Mouse (Mus musculus) kidney, embryonic 16.5 days (tissue): ENCODE results near the gene Fam57a. TPM values are rescaled to one million over a fixed set of nuclear protein-coding genes. Genes with fewer than 3 reads are reported as not detected.
A peak's percentile ranks its signal among the peaks of the same experiment; 100 is the strongest.

ENCODE experiments used
- ATAC-seq: fragments of 200-750 bp; cut with Nextera tagmentation; 2 replicates; pipeline ENCODE4 v1.8.0; 2017; ENCODE audit warnings: moderate TSS enrichment; ENCODE audit not compliant: low FRiP score, low TSS enrichment
- H3K27ac ChIP-seq: fragments of 300-500 bp; sonication (generic); 2 replicates; pipeline ENCODE4 v1.5.1; 2014; ENCODE audit warnings: low read length
- H3K27me3 ChIP-seq: fragments of 300-500 bp; sonication (generic); 2 replicates; pipeline ENCODE4 v1.6.1; 2014; ENCODE audit warnings: low read length, control low read depth, mixed read lengths; ENCODE audit not compliant: insufficient read depth
- H3K36me3 ChIP-seq: fragments of 300-500 bp; sonication (generic); 2 replicates; pipeline ENCODE4 v1.6.1; 2014; ENCODE audit warnings: low read length, control low read depth, mixed read lengths; ENCODE audit not compliant: insufficient read depth
- H3K4me1 ChIP-seq: fragments of 300-500 bp; sonication (generic); 2 replicates; pipeline ENCODE4 v1.6.1; 2014; ENCODE audit warnings: low read length, control low read depth, mixed read lengths; ENCODE audit not compliant: insufficient read depth
- H3K4me2 ChIP-seq: fragments of 300-500 bp; sonication (generic); replicated peaks from 2 replicates; pipeline ENCODE4 v1.6.1; 2014; ENCODE audit warnings: low read depth, low read length
- H3K4me3 ChIP-seq: fragments of 300-500 bp; sonication (generic); 2 replicates; pipeline ENCODE4 v1.5.1; 2014; ENCODE audit warnings: mild to moderate bottlenecking, low read length
- H3K9ac ChIP-seq: fragments of 300-500 bp; sonication (generic); replicated peaks from 2 replicates; pipeline ENCODE4 v1.6.1; 2014; ENCODE audit warnings: low read length
- H3K9me3 ChIP-seq: fragments of 300-500 bp; sonication (generic); 2 replicates; pipeline ENCODE4 v1.6.1; 2016; ENCODE audit warnings: low read length, control low read depth
- WGBS: fragments of 180-500 bp; shearing (Covaris S2); extraction: QIAGEN DNeasy Blood & Tissue Kit; methylation state at CpG from one replicate; pipeline ENCODE4 v1.1.7; 2014; 5-methylcytosine and 5-hydroxymethylcytosine counted together
- polyA plus RNA-seq: library from polyadenylated mRNA; unstranded; fragments of >200 nt; fragmentation: Nextera tagmentation; extraction: Ambion mirVana; gene quantifications from 2 replicates; pipeline ENCODE4 v1.2.1, GENCODE M21; 2015

Gene Fam57a
- polyA plus RNA-seq, 1 experiment from 2014 or later, result 27.0 TPM

DNA sequence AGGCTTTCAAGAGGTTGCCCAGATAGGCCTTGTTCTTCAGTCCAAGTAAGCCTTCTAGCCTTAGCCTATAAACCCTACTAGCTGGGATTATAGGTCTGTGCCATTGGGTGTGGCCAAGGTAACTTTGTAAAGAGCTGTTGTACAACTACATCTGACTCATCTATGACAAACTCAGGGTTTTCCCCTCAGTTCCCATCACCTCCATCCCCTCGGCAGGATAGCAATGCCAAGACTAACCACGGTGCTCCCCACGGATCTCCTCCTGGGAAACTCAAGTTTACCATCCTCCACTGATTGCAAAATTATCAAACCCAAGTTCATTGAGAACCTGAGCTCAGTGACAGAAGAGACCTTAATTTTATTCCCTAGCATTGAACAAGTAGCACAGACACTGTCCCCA is 56.7 kb downstream of the Fam57a start:
- no peaks in the 10 kb centered on the region for H3K9me3 ChIP-seq
- no peak overlapping the region for H3K9ac ChIP-seq
- H3K4me3 ChIP-seq, result no peak overlapping the region
- no peak overlapping the region for H3K27ac ChIP-seq
- no peaks in the 10 kb centered on the region for H3K4me1 ChIP-seq
- H3K36me3 ChIP-seq, result peaks cover 49% of the 10 kb centered on the region
- H3K27me3 ChIP-seq, result no peaks in the 10 kb centered on the region
- 83% methylated on average over 3 of the region's 3 CpGs for WGBS
- ATAC-seq, result no peak
- H3K4me2 ChIP-seq, result no peak overlapping the region

DNA sequence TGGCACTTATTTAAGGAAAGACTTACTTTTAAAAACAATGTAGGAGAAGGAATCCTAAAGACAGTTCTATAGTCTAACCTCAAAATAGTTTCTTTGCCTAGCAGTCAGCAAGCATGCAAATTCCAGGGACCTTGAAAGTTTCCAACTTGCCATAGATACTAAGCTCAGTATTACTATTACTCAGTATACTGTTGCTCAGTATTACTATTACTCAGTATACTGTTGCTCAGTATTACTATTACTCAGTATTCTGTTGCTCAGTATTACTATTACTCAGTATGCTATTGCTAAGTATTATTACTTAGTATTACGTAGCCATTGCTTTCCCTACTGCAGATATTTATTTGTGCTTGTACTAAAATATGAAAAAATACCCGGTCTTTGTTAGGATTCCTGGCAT is 60.3 kb downstream of the Fam57a start:
- peaks cover 13% of the 10 kb centered on the region for H3K4me1 ChIP-seq
- H3K4me3 ChIP-seq, result no peak overlapping the region
- ATAC-seq, result no peak
- peaks cover 20% of the 10 kb centered on the region for H3K36me3 ChIP-seq
- H3K9me3 ChIP-seq, result no peaks in the 10 kb centered on the region
- no peak overlapping the region for H3K4me2 ChIP-seq
- H3K27ac ChIP-seq, result no peak overlapping the region
- no peak overlapping the region for H3K9ac ChIP-seq
- 95% methylated on average over 2 of the region's 2 CpGs for WGBS
- no peaks in the 10 kb centered on the region for H3K27me3 ChIP-seq

DNA sequence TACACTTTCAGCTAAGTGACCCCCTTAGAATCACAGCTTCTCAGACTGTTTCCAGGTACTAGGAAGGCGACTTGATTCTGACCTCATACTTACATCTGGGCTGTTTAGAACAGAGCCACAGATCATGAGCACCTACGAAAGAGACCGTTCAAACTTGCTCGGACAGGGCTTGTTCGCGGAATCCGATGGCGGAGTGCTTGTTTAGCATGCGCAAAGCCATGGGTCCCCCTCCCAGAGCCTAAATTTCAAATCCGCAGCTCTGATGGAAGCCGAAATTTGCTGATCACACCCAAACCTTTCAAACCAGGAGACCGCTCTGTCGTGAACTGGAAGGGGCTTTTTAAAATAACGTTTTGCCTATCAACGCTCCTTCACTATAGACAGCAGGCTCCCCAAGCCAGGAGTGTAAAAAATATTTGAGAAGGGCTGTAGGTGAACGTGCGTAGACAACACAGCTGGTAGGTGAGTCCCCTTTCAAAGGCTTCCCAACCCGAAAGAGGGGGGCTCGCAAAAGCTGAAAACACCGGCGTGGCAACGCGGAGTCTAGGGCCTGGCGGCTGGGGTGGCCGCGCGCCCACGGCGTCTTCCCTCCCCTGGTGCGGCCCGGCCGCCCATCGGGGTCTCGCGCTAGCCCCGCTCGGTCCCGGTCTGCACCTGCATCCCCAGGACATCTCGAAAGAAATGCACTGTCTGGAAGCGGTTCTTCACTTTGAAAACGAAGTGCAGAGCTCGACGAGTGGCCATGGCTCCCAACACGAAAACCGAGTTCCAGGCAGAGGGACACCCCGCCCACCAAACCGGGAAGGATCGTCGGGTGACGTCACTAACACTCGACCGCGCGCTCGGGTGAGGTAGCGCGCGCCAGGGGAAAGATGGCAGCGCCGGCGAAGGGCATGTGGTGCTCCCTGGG is 63.7 kb downstream of the Fam57a start, which contains the start of the genes Mrm3 and Glod4:
Gene Mrm3, plus strand, starts transcription at position 815 of the 910 bp plus-strand sequence.
Gene Glod4, minus strand, starts transcription at position 825 of the 910 bp plus-strand sequence.
- peaks cover 15% of the 10 kb centered on the region; the same call in 1 of the 2 replicates for H3K36me3 ChIP-seq
- H3K27me3 ChIP-seq, result no peaks in the 10 kb centered on the region
- peak within 1 kb of the TSS; percentile 82 for H3K9ac ChIP-seq
- WGBS, result under 1% methylated on average over 61 of the region's 61 CpGs
- H3K9me3 ChIP-seq, result no peaks in the 10 kb centered on the region
- H3K27ac ChIP-seq, result peak within 1 kb of the TSS; percentile 35; the same call in 1 of the 2 replicates
- H3K4me2 ChIP-seq, result peak within 1 kb of the TSS; percentile 77
- peaks cover 18% of the 10 kb centered on the region for H3K4me1 ChIP-seq
- ATAC-seq, result peak; percentile 88
- peak within 1 kb of the TSS; percentile 73 for H3K4me3 ChIP-seq

DNA sequence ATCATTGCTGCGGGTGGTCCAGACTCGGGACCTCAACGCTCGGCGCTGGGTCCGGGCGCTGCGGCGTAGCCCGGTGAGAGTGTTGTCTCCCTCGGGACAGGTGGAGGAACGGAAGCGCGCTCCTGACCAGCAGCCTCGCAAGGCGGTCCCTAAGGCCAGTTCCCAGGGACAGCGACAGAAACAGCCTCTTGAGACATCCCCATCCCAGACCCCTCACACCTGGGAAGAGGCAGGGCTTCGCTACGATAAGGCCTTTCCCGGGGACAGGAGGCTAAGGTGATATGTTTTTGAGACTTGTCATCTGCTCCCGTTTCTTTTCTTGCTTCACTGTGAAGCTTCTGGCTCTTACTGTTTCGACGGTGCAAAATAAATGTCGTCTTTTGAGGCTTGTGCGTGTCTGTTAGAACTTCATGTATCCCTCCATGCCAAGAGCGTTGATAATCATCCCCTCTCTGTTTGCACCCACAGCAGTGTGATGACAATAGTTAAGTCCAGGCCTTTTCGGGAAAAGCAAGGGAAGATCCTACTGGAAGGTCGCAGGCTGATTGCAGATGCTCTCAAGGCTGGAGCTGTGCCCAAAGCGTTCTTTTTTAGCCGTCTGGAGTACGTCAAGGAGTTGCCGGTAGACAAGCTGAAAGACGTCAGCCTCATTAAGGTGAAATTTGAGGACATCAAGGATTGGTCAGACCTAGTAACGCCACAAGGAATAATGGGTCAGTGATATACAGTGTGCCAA is 64.5 kb downstream of the Fam57a start:
- WGBS, result 1% methylated on average over 34 of the region's 34 CpGs
- Histone ChIP-seq H3K27ac (no peak overlapping the region), H3K9ac (peak overlapping the region; percentile 82)

DNA sequence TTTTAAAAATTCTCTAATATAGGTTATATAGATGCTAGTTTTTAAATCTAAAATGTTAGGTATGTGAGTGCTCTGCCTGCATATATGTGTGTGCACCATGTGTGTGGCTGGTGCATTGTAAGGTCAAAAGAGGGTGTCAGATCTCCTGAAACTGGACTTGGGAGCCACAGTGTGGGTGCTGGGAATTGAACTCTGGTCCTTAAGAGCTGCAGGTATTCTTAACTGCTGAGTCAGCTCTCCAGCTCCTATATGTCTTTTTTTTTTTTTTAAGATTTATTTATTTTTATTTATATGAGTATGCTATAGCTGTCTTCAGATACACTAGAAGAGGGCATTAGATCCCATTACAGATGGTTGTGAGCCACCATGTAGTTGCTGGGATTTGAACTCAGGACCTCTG is 67.0 kb downstream of the Fam57a start:
- no peak overlapping the region for H3K4me3 ChIP-seq
- H3K9ac ChIP-seq, result no peak overlapping the region
- no peaks in the 10 kb centered on the region for H3K9me3 ChIP-seq
- H3K27me3 ChIP-seq, result no peaks in the 10 kb centered on the region
- no peak overlapping the region for H3K4me2 ChIP-seq
- H3K36me3 ChIP-seq, result peaks cover 35% of the 10 kb centered on the region
- H3K4me1 ChIP-seq, result peaks cover 18% of the 10 kb centered on the region
- no peak for ATAC-seq
- H3K27ac ChIP-seq, result no peak overlapping the region

More for the DNA sequence above, 64.5 kb downstream of the Fam57a start:
- Histone ChIP-seq H3K27me3 (no peaks in the 10 kb centered on the region), H3K4me3 (peak overlapping the region; percentile 73), H3K4me2 (peak overlapping the region; percentile 77), H3K4me1 (peaks cover 18% of the 10 kb centered on the region), H3K9me3 (no peaks in the 10 kb centered on the region), H3K36me3 (peaks cover 19% of the 10 kb centered on the region; the same call in 1 of the 2 replicates)
- ATAC-seq, result peak; percentile 65

DNA sequence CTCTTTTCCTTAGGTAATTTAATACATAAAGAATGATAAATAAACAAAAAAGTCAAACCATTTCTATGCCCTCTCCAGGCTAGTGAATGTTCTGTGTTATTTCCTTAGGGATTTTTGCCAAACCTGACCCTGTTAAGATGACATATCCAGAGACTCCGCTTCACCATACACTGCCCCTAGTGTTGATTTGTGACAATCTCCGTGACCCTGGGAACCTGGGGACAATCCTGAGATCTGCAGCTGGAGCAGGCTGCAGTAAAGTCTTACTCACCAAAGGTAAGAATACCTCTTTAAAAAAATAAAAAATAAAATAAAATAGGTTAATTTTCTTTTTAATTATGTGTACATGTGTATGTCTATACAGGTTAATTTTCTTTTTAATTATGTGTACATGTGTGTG is 67.8 kb downstream of the Fam57a start:
- no peaks in the 10 kb centered on the region for H3K27me3 ChIP-seq
- ATAC-seq, result no peak
- no peak overlapping the region for H3K4me3 ChIP-seq
- no peak overlapping the region for H3K4me2 ChIP-seq
- H3K27ac ChIP-seq, result no peak overlapping the region
- peaks cover 18% of the 10 kb centered on the region for H3K4me1 ChIP-seq
- no peak overlapping the region for H3K9ac ChIP-seq
- no peaks in the 10 kb centered on the region for H3K9me3 ChIP-seq
- H3K36me3 ChIP-seq, result peaks cover 36% of the 10 kb centered on the region
- WGBS, result 45% methylated on average over 2 of the region's 2 CpGs

DNA sequence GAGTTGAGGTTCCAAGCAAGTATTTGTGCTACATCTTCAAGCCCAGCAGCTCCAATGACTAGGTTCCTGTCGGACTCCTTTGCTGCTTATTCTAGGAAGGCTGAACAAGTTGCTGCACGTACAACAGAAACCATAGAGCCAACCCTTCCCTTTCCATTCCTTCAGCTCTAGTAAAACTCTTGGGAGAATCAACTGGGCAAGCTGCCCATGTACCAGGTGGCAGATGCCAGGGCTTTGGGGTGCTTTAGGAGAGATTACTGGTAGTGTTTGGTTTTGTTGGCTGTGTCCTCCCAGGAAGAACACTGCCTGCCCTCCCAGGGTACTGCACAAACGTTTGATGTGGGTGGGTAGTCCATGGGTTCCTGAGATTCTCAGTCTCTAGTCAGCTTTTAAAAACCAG is 72.6 kb downstream of the Fam57a start:
- ATAC-seq, result no peak
- peaks cover 32% of the 10 kb centered on the region for H3K36me3 ChIP-seq

DNA sequence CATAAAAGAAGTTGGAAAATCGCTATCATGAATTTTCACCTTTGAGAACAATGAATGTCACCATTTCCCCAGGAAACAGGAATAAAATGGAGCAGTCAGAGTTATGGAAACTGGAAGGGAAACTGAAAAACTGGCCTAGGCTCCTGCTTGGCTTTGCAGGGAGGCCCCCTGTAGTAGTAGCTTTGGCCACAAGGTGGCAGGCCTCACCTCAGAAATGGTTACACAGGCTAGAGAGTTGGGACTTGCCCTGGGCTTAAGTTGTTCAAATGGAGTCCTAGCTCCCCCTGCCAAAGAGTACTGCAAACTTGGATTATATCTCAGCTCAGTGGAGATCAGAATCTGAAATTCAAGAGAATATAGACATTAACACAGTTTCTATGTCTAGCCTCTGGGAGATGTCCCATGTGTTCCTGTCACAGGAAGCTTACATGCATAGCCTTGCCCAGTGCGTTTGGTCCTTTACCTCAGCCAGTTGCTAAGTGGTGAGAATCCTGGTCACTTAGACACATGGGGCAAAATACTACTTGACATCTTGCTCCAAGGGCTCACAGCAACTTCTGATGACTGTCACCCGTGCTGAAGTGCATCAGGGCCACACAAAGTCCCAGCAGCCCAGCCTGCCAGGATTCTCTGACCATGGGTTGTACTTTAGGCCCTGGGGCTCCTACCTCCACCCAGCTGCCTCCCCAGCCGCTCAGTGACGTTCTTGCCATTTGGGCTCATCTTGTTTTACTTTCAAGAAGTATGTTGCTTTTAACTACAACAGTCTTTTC is 73.9 kb downstream of the Fam57a start:
- H3K9ac ChIP-seq, result no peak overlapping the region
- H3K4me3 ChIP-seq, result no peak overlapping the region
- H3K27ac ChIP-seq, result 0 out of 2 replicates have a peak overlapping the region, but pooled peaks have one; percentile 27
- no peaks in the 10 kb centered on the region for H3K27me3 ChIP-seq
- 52% methylated on average over 5 of the region's 5 CpGs for WGBS
- peaks cover 14% of the 10 kb centered on the region; the same call in 1 of the 2 replicates for H3K4me1 ChIP-seq
- H3K9me3 ChIP-seq, result no peaks in the 10 kb centered on the region
- H3K36me3 ChIP-seq, result peaks cover 33% of the 10 kb centered on the region
- peak; percentile 79 for ATAC-seq
- no peak overlapping the region for H3K4me2 ChIP-seq

More for the DNA sequence above, 72.6 kb downstream of the Fam57a start:
- WGBS, result 62% methylated on average over 3 of the region's 3 CpGs
- H3K9me3 ChIP-seq, result no peaks in the 10 kb centered on the region
- H3K4me2 ChIP-seq, result no peak overlapping the region
- no peak overlapping the region for H3K4me3 ChIP-seq
- H3K27ac ChIP-seq, result no peak overlapping the region
- H3K4me1 ChIP-seq, result peaks cover 14% of the 10 kb centered on the region; the same call in 1 of the 2 replicates
- H3K9ac ChIP-seq, result no peak overlapping the region
- H3K27me3 ChIP-seq, result no peaks in the 10 kb centered on the region

DNA sequence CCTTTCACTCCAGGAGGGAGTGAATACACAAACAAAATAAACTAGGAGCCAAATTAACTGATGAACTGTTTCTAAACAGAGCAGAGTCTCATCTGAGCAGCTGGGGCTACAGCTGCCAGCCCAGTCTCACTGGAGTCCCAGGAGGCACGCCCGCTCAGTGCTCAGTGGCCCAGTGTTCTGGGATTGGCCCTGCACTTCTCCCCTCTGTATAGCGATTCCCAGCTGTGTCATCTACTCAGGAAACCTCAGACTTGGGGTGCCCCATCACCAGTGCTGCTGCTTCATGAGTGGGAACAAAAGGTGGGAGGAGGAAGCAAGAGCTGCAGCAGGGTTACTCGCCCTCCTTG is 74.4 kb downstream of the Fam57a start:
- no peak overlapping the region for H3K4me3 ChIP-seq
- no peaks in the 10 kb centered on the region for H3K27me3 ChIP-seq
- H3K4me2 ChIP-seq, result no peak overlapping the region
- 0 out of 2 replicates have a peak, but pooled peaks have one; percentile 33 for ATAC-seq
- no peaks in the 10 kb centered on the region for H3K9me3 ChIP-seq
- peaks cover 14% of the 10 kb centered on the region; the same call in 1 of the 2 replicates for H3K4me1 ChIP-seq
- peaks cover 29% of the 10 kb centered on the region for H3K36me3 ChIP-seq
- no peak overlapping the region for H3K27ac ChIP-seq
- 76% methylated on average over 4 of the region's 4 CpGs for WGBS
- H3K9ac ChIP-seq, result no peak overlapping the region
